Mouse (Mus musculus) cortical plate, adult 2 months (tissue): ENCODE results near the gene Stpg1.

Experiments
- CTCF ChIP-seq: fragments of 200-500 bp; IDR thresholded peaks from 2 replicates; pipeline ENCODE4 v1.5.1; 2011; ENCODE audit warnings: mild to moderate bottlenecking, control low read depth, low read length; ENCODE audit not compliant: insufficient read depth; ENCODE audit errors: extremely low read depth
- POLR2A ChIP-seq: fragments of 200-500 bp; IDR thresholded peaks from 2 replicates; pipeline ENCODE4 v1.6.1; 2011; ENCODE audit warnings: mild to moderate bottlenecking, low read length, control low read depth; ENCODE audit not compliant: insufficient read depth; ENCODE audit errors: extremely low read depth

GRCm38 (mm10) chr4:135565400-135565799, 70.8 kb downstream of the Stpg1 start:
- TF ChIP-seq POLR2A: no peak
- TF ChIP-seq CTCF: no peak
